Mouse (Mus musculus): ENCODE data around the gene Sirt7. TPM values are rescaled to one million over a fixed set of nuclear protein-coding genes. Genes with fewer than 3 reads are reported as not detected.

Gene Sirt7
- polyA plus RNA-seq, 1 experiment from 2014 or later: 38.8 TPM

- no peak for TF ChIP-seq CTCF (IDR thresholded peaks at IDR 0.05; ENCODE audit: low read depth)
- ATAC-seq (replicated peaks; ENCODE audit: low FRiP score, low read depth): no peak
- H3K4me1 ChIP-seq (replicated peaks; ENCODE audit: insufficient read depth, low read length): peaks cover 4% of the 10 kb centered on the region; the same call in 1 of the 2 replicates
- peaks cover 32% of the 10 kb centered on the region for H3K27me3 ChIP-seq (ENCODE audit: insufficient read depth, low read length)
- no peaks in the 10 kb centered on the region for H3K36me3 ChIP-seq (ENCODE audit: insufficient read depth, low read length)
- no peak for DNase-seq (ENCODE audit: low spot score)
- no peak overlapping the region for H3K27ac ChIP-seq
- no peak overlapping the region for H3K4me3 ChIP-seq (replicated peaks; ENCODE audit: low read depth, low read length)
- WGBS: 65% methylated on average over 6 of the region's 6 CpGs
- H3K9ac ChIP-seq (ENCODE audit: low read depth, low read length): no peak overlapping the region
- no peaks in the 10 kb centered on the region for H3K9me3 ChIP-seq (replicated peaks; ENCODE audit: low read length)
- H3K4me2 ChIP-seq (ENCODE audit: low read length): no peak overlapping the region
Observed at GRCm38 (mm10) chr11:120662759-120663158, 37.7 kb upstream of the Sirt7 start.

DNA sequence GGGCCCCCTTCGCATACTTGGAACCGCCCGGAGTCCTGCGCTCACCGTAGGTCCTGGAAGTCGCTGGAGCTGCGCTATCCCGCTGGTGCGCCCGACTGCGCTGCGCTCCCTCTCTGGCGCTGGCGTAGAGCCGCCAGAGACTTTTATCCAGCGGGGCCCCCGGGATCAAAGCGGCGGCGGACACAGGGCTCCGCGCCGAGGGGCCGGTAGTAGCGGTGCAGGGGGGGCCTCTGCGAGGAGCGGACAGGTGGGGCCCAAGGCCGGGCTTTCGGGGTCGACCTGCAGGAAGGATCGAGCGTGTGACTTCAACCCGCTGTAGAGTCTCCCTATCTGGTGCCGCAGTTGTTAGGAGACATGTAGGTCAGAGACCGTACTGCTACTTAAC, 36.0 kb upstream of the Sirt7 start, which contains the start of gene Notum:
Gene Notum, minus strand, starts transcription at position 100 of the 385 bp plus-strand sequence.
- ATAC-seq (replicated peaks; ENCODE audit: low FRiP score, low read depth) (peak; percentile 16), DNase-seq (ENCODE audit: low spot score) (no peak)
- no peak within 1 kb of the TSS for H3K27ac ChIP-seq
- WGBS: under 1% methylated on average over 35 of the region's 35 CpGs
- TF ChIP-seq CTCF (IDR thresholded peaks at IDR 0.05; ENCODE audit: low read depth): no peak
- peak within 1 kb of the TSS; percentile 71 for H3K4me2 ChIP-seq (ENCODE audit: low read length)
- no peaks in the 10 kb centered on the region for H3K9me3 ChIP-seq (replicated peaks; ENCODE audit: low read length)
- no peaks in the 10 kb centered on the region for H3K36me3 ChIP-seq (ENCODE audit: insufficient read depth, low read length)
- peaks cover 32% of the 10 kb centered on the region for H3K27me3 ChIP-seq (ENCODE audit: insufficient read depth, low read length)
- peaks cover 4% of the 10 kb centered on the region; the same call in 1 of the 2 replicates for H3K4me1 ChIP-seq (replicated peaks; ENCODE audit: insufficient read depth, low read length)
- peak within 1 kb of the TSS; percentile 52 for H3K9ac ChIP-seq (ENCODE audit: low read depth, low read length)
- peak within 1 kb of the TSS; percentile 47 for H3K4me3 ChIP-seq (replicated peaks; ENCODE audit: low read depth, low read length)

GRCm38 (mm10) chr11:120660301-120661075, 35.4 kb upstream of the Sirt7 start:
- DNase-seq (ENCODE audit: low spot score): peak; percentile 61
- peak overlapping the region; percentile 52 for H3K9ac ChIP-seq (ENCODE audit: low read depth, low read length)

GRCm38 (mm10) chr11:120659509-120660300, 34.7 kb upstream of the Sirt7 start:
- Histone ChIP-seq H3K4me2 (ENCODE audit: low read length) (peak overlapping the region; percentile 71), H3K36me3 (ENCODE audit: insufficient read depth, low read length) (no peaks in the 10 kb centered on the region), H3K9me3 (replicated peaks; ENCODE audit: low read length) (no peaks in the 10 kb centered on the region), H3K9ac (ENCODE audit: low read depth, low read length) (no peak overlapping the region; the same call in 1 of the 2 replicates), H3K4me3 (replicated peaks; ENCODE audit: low read depth, low read length) (peak overlapping the region; percentile 47), H3K4me1 (replicated peaks; ENCODE audit: insufficient read depth, low read length) (peaks cover 4% of the 10 kb centered on the region; the same call in 1 of the 2 replicates), H3K27ac (no peak overlapping the region), H3K27me3 (ENCODE audit: insufficient read depth, low read length) (peaks cover 32% of the 10 kb centered on the region)
- ATAC-seq (replicated peaks; ENCODE audit: low FRiP score, low read depth) (peak; percentile 12; the same call in 1 of the 2 replicates), DNase-seq (ENCODE audit: low spot score) (no peak)
- TF ChIP-seq CTCF (IDR thresholded peaks at IDR 0.05; ENCODE audit: low read depth): no peak
- 2% methylated on average over 50 of the region's 50 CpGs for WGBS

More at GRCm38 (mm10) chr11:120660301-120661075, 35.4 kb upstream of the Sirt7 start:
- ATAC-seq (replicated peaks; ENCODE audit: low FRiP score, low read depth): peak; percentile 78
- TF ChIP-seq CTCF (IDR thresholded peaks at IDR 0.05; ENCODE audit: low read depth): peak; percentile 18; the same call in 1 of the 2 replicates
- H3K4me1 ChIP-seq (replicated peaks; ENCODE audit: insufficient read depth, low read length): peaks cover 4% of the 10 kb centered on the region; the same call in 1 of the 2 replicates
- peak overlapping the region; percentile 71 for H3K4me2 ChIP-seq (ENCODE audit: low read length)
- H3K27ac ChIP-seq: no peak overlapping the region
- H3K36me3 ChIP-seq (ENCODE audit: insufficient read depth, low read length): no peaks in the 10 kb centered on the region
- WGBS: under 1% methylated on average over 86 of the region's 95 CpGs
- peaks cover 32% of the 10 kb centered on the region for H3K27me3 ChIP-seq (ENCODE audit: insufficient read depth, low read length)
- no peaks in the 10 kb centered on the region for H3K9me3 ChIP-seq (replicated peaks; ENCODE audit: low read length)
- peak overlapping the region; percentile 47 for H3K4me3 ChIP-seq (replicated peaks; ENCODE audit: low read depth, low read length)

DNA sequence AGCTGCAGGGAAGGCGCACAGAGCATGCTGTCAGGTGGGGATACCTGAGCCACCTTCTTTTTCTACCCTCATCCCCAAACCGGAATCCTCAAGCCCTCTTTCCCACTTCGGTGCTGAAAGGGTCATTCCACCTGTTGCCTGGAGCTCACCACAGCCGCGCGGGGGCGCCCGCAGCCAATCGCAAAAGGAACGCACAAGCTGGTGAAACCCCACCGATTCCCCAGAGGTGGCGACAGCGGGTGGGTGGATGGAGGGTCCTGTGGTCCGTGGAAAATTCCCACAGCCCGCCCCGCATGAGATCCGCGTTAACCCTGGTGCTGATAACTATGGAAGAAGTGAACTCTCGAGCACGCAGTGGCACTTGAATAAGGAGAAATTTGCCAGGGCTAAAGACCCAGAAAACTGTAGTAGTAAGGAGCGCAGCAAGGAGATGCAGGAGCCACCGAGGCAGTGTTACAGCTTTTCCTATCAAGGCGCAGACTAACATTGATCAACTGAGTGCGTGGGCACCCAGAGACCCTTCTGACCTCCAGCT, 33.9 kb upstream of the Sirt7 start:
- WGBS: 1% methylated on average over 24 of the region's 24 CpGs
- ATAC-seq (replicated peaks; ENCODE audit: low FRiP score, low read depth) (no peak), DNase-seq (ENCODE audit: low spot score) (peak; percentile 81)
- Histone ChIP-seq H3K4me1 (replicated peaks; ENCODE audit: insufficient read depth, low read length) (peaks cover 4% of the 10 kb centered on the region; the same call in 1 of the 2 replicates), H3K9ac (ENCODE audit: low read depth, low read length) (no peak overlapping the region), H3K4me2 (ENCODE audit: low read length) (peak overlapping the region; percentile 23), H3K4me3 (replicated peaks; ENCODE audit: low read depth, low read length) (peak overlapping the region; percentile 47; the same call in 1 of the 2 replicates), H3K27me3 (ENCODE audit: insufficient read depth, low read length) (peaks cover 32% of the 10 kb centered on the region), H3K36me3 (ENCODE audit: insufficient read depth, low read length) (no peaks in the 10 kb centered on the region), H3K27ac (no peak overlapping the region), H3K9me3 (replicated peaks; ENCODE audit: low read length) (no peaks in the 10 kb centered on the region)
- peak; percentile 92 for TF ChIP-seq CTCF (IDR thresholded peaks at IDR 0.05; ENCODE audit: low read depth)

DNA sequence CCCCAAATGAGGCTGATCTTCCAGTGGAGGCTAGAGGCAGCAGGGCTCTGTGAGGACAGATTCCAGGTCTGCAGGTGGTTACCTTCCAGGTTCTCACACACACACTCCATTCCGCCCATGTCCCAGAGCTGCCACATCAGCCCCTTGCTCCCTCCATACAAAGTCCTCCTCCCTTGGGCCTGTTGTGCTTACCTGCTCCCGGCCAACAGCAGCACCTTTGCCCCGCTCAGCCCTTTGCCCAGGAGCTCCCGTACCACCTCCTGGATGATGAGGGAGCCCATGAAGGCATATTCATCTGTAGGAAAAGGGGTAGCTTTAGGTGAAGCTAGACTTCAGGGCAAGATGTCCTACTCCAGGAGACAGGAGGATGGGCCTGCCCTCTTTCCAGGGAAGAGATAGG, 32.3 kb upstream of the Sirt7 start:
- no peaks in the 10 kb centered on the region for H3K9me3 ChIP-seq (replicated peaks; ENCODE audit: low read length)
- TF ChIP-seq CTCF (IDR thresholded peaks at IDR 0.05; ENCODE audit: low read depth): no peak
- no peak for DNase-seq (ENCODE audit: low spot score)
- no peak overlapping the region for H3K4me2 ChIP-seq (ENCODE audit: low read length)
- ATAC-seq (replicated peaks; ENCODE audit: low FRiP score, low read depth): no peak
- H3K27ac ChIP-seq: no peak overlapping the region
- 91% methylated on average over 4 of the region's 4 CpGs for WGBS
- H3K4me3 ChIP-seq (replicated peaks; ENCODE audit: low read depth, low read length): no peak overlapping the region
- H3K9ac ChIP-seq (ENCODE audit: low read depth, low read length): no peak overlapping the region
- peaks cover 32% of the 10 kb centered on the region for H3K27me3 ChIP-seq (ENCODE audit: insufficient read depth, low read length)
- peaks cover 4% of the 10 kb centered on the region; the same call in 1 of the 2 replicates for H3K4me1 ChIP-seq (replicated peaks; ENCODE audit: insufficient read depth, low read length)
- no peaks in the 10 kb centered on the region for H3K36me3 ChIP-seq (ENCODE audit: insufficient read depth, low read length)

Data from kidney, postnatal 0 days (tissue).